Mouse (Mus musculus) urinary bladder, postnatal 0 days (tissue): ENCODE measurements around the gene Defb18. TPM values are rescaled to one million over a fixed set of nuclear protein-coding genes. Genes with fewer than 3 reads are reported as not detected.

Experiments used
- polyA plus RNA-seq: library from polyadenylated mRNA; unstranded; fragments of >200 nt; fragmentation: Nextera tagmentation; extraction: Ambion mirVana; gene quantifications from 2 replicates; pipeline ENCODE4 v1.2.1, GENCODE M21; 2015

Defb18 gene
- not detected in 2 replicates for polyA plus RNA-seq

DNA sequence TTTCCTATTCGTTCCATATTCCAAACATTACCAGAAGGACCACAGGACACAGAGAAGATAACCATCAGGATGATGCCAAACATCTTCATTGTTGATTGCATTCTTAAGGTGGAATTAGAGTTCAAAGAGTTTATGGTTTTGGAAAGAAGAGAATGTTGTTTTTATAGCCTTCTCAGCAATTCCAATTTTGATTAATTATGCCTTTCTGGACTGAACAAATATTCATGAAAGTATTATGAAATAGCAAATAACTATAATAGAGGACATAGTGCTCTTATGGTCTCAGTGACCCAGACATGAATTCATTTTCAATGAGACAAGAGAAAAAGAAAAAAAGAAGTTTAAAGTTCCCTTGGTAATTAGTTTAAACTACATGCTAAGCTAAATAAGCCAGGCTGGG is at the start of gene Defb18:
Gene Defb18, minus strand, starts transcription at position 101 of the 400 bp plus-strand sequence.

DNA sequence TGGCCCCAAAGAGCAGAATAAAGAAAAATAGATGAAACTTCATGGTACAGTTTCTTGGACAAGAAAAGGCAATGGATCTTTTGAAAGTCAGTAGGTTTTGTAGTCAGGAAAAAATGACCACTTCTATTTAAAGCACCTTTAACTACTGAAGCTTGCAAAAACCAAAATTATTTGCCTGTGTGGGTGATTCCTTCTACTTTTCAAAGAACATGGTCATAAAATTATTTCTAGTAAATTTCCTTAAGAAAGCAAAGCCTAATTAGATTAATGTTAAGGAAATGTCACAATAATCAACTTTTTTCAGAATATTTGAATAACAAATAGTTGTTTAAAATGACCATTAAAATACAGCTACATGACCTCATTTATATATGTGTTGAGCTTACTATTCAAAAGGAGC is 27.8 kb upstream of the Defb18 start, which contains the start of gene Defb41:
Gene Defb41, minus strand, starts transcription at position 101 of the 400 bp plus-strand sequence.

Other genes with a start within 250 kb of the Defb18 start
- not detected in 2 replicates for gene Crisp4, start 91.5 kb downstream of the Defb18 start, polyA plus RNA-seq
- not detected in 2 replicates for gene Defb41, start 27.7 kb upstream of the Defb18 start, polyA plus RNA-seq